ENCODE assay signal across 9 mouse cellular contexts in genomic region chr9:61583281-61584072, GRCm38 (mm10).
A peak's percentile ranks its signal among the peaks of the same experiment; 100 is the strongest.
DNase-seq lines count a peak whose midpoint lies in the region; ATAC-seq lines count a peak whose summit lies in the region.
"Had no signal": no experiment of that assay in that cellular context is flagged by ENCODE, and none has a peak within 500 bp of the region (broad histone marks: within the 10 kb centered on the region; RNA-seq: fewer than 3 reads in every experiment).

No protein-coding gene starts in this region.

- H3K4me3 ChIP-seq in forebrain, embryonic 14.5 days (ENCODE audit: low read depth, low read length), result no peak overlapping the region
- H3K4me3 ChIP-seq in kidney, embryonic 16.5 days (ENCODE audit: low read length), result no peak overlapping the region
- no peak overlapping the region for H3K4me3 ChIP-seq in midbrain, embryonic 15.5 days

- H3K4me2 ChIP-seq in forebrain, embryonic 14.5 days (ENCODE audit: low read length), result no peak overlapping the region
- no peak overlapping the region for H3K4me2 ChIP-seq in kidney, embryonic 16.5 days (replicated peaks; ENCODE audit: low read depth, low read length)
- no peak overlapping the region for H3K4me2 ChIP-seq in midbrain, embryonic 15.5 days

- H3K9me3 ChIP-seq in forebrain, embryonic 14.5 days (replicated peaks; ENCODE audit: control insufficient read depth, low read length), result no peaks in the 10 kb centered on the region
- H3K9me3 ChIP-seq in kidney, embryonic 16.5 days (ENCODE audit: low read length), result no peaks in the 10 kb centered on the region
- no peaks in the 10 kb centered on the region for H3K9me3 ChIP-seq in midbrain, embryonic 15.5 days

- H3K36me3 ChIP-seq in forebrain, embryonic 14.5 days (ENCODE audit: control insufficient read depth, insufficient read depth, low read length), result no peaks in the 10 kb centered on the region
- no peaks in the 10 kb centered on the region for H3K36me3 ChIP-seq in kidney, embryonic 16.5 days (ENCODE audit: insufficient read depth, low read length)
- no peaks in the 10 kb centered on the region for H3K36me3 ChIP-seq in midbrain, embryonic 15.5 days (replicated peaks)

- H3K27ac ChIP-seq in forebrain, embryonic 14.5 days (ENCODE audit: low read depth, low read length), result peak overlapping the region; percentile 46
- H3K27ac ChIP-seq in kidney, embryonic 16.5 days (ENCODE audit: low read length), result no peak overlapping the region
- H3K27ac ChIP-seq in midbrain, embryonic 15.5 days, result peak overlapping the region; percentile 79

- no peaks in the 10 kb centered on the region for H3K27me3 ChIP-seq in forebrain, embryonic 14.5 days (replicated peaks; ENCODE audit: control insufficient read depth, insufficient read depth, low read length)
- no peaks in the 10 kb centered on the region for H3K27me3 ChIP-seq in kidney, embryonic 16.5 days (ENCODE audit: insufficient read depth, low read length)
- H3K27me3 ChIP-seq in midbrain, embryonic 15.5 days (replicated peaks), result no peaks in the 10 kb centered on the region

- 49% methylated on average over 21 of the region's 21 CpGs for WGBS in forebrain, embryonic 14.5 days
- WGBS in kidney, embryonic 16.5 days, result 28% methylated on average over 21 of the region's 21 CpGs
- WGBS in midbrain, embryonic 15.5 days, result 33% methylated on average over 21 of the region's 21 CpGs

- peak; percentile 75 for ATAC-seq in forebrain, embryonic 14.5 days
- peak; percentile 69; the same call in 1 of the 2 replicates for ATAC-seq in kidney, embryonic 16.5 days (ENCODE audit: low FRiP score, low TSS enrichment)
- peak; percentile 85 for ATAC-seq in midbrain, embryonic 15.5 days (replicated peaks)
- ATAC-seq: lung, postnatal 0 days had no signal

- peak; percentile 28 for DNase-seq in brain, adult 2 months (ENCODE audit: low read depth, low spot score)
- DNase-seq in forebrain, embryonic 14.5 days (ENCODE audit: low spot score), result peak; percentile 67
- DNase-seq in layer of hippocampus, postnatal 25 days (ENCODE audit: extremely low spot score in 1 of 2, low spot score in 1 of 2), result no peak
- DNase-seq in embryo, embryonic 9.5 days (ENCODE audit: extremely low spot score), result no peak
- DNase-seq in layer of hippocampus, adult 9-10 months (ENCODE audit: low spot score), result no peak
- DNase-seq: cerebellum, adult 9-10 months had no signal

- H3K9ac ChIP-seq in forebrain, embryonic 14.5 days (ENCODE audit: low read length), result no peak overlapping the region
- no peak overlapping the region for H3K9ac ChIP-seq in kidney, embryonic 16.5 days (replicated peaks; ENCODE audit: low read length)
- no peak overlapping the region for H3K9ac ChIP-seq in midbrain, embryonic 15.5 days

- H3K4me1 ChIP-seq in forebrain, embryonic 14.5 days (ENCODE audit: control insufficient read depth, insufficient read depth, low read length), result peaks cover 13% of the 10 kb centered on the region
- peaks cover 14% of the 10 kb centered on the region for H3K4me1 ChIP-seq in kidney, embryonic 16.5 days (ENCODE audit: insufficient read depth, low read length)
- peaks cover 18% of the 10 kb centered on the region for H3K4me1 ChIP-seq in midbrain, embryonic 15.5 days

Comparison
In these comparisons a context has a peak if more than half of its experiments do, and no peak if none do; other contexts are left out.
1. DNase-seq: peak in brain, adult 2 months (single experiment) and forebrain, embryonic 14.5 days (single experiment); none in layer of hippocampus, postnatal 25 days (0 of 2), embryo, embryonic 9.5 days (single experiment) and layer of hippocampus, adult 9-10 months (single experiment).
2. Peak in every context shown above with its lines, with median percentiles within 50 percentile points of each other: ATAC-seq.